Mouse (Mus musculus) limb, embryonic 12.5 days (tissue): Measurements from ENCODE around the gene Cmtm8. TPM values are rescaled to one million over a fixed set of nuclear protein-coding genes. Genes with fewer than 3 reads are reported as not detected.

ENCODE experiments used
- ATAC-seq: fragments of 200-750 bp; cut with Nextera tagmentation; 2 replicates; pipeline ENCODE4 v1.8.0; 2017; ENCODE audit warnings: low read depth, moderate TSS enrichment; ENCODE audit not compliant: insufficient number of reproducible peaks, insufficient read depth, low FRiP score, low TSS enrichment
- H3K27ac ChIP-seq: fragments of 300-500 bp; sonication (generic); 2 replicates; pipeline ENCODE4 v1.5.1; 2016; ENCODE audit warnings: mild to moderate bottlenecking, moderate library complexity
- H3K27me3 ChIP-seq: fragments of 300-500 bp; sonication (generic); 2 replicates; pipeline ENCODE4 v1.6.1; 2016; ENCODE audit warnings: mild to moderate bottlenecking, moderate library complexity
- H3K36me3 ChIP-seq: fragments of 300-500 bp; sonication (generic); 2 replicates; pipeline ENCODE4 v1.6.1; 2016; ENCODE audit warnings: mild to moderate bottlenecking, moderate library complexity
- H3K4me1 ChIP-seq: fragments of 300-500 bp; sonication (generic); replicated peaks from 2 replicates; pipeline ENCODE4 v1.6.1; 2016
- H3K4me2 ChIP-seq: fragments of 300-500 bp; sonication (generic); 2 replicates; pipeline ENCODE4 v1.6.1; 2016; ENCODE audit warnings: mild to moderate bottlenecking, moderate library complexity
- H3K4me3 ChIP-seq: fragments of 300-500 bp; sonication (generic); replicated peaks from 2 replicates; pipeline ENCODE4 v1.5.1; 2016; ENCODE audit warnings: mild to moderate bottlenecking
- H3K9ac ChIP-seq: fragments of 300-500 bp; sonication (generic); replicated peaks from 2 replicates; pipeline ENCODE4 v1.6.1; 2016; ENCODE audit warnings: mild to moderate bottlenecking, moderate library complexity
- H3K9me3 ChIP-seq: fragments of 300-500 bp; sonication (generic); 2 replicates; pipeline ENCODE4 v1.6.1; 2016; ENCODE audit warnings: mild to moderate bottlenecking, moderate library complexity
- WGBS: fragments of 180-500 bp; shearing (Covaris S2); methylation state at CpG from one replicate; pipeline ENCODE4 v1.1.7; 2016; 5-methylcytosine and 5-hydroxymethylcytosine counted together
- polyA plus RNA-seq: library from polyadenylated mRNA; unstranded; fragments of >200 nt; fragmentation: Nextera tagmentation; extraction: Ambion mirVana; gene quantifications from 2 replicates; pipeline ENCODE4 v1.2.1, GENCODE M21; 2016

The Cmtm8 gene
- polyA plus RNA-seq, 1 experiment from 2014 or later = 20.1 TPM

DNA sequence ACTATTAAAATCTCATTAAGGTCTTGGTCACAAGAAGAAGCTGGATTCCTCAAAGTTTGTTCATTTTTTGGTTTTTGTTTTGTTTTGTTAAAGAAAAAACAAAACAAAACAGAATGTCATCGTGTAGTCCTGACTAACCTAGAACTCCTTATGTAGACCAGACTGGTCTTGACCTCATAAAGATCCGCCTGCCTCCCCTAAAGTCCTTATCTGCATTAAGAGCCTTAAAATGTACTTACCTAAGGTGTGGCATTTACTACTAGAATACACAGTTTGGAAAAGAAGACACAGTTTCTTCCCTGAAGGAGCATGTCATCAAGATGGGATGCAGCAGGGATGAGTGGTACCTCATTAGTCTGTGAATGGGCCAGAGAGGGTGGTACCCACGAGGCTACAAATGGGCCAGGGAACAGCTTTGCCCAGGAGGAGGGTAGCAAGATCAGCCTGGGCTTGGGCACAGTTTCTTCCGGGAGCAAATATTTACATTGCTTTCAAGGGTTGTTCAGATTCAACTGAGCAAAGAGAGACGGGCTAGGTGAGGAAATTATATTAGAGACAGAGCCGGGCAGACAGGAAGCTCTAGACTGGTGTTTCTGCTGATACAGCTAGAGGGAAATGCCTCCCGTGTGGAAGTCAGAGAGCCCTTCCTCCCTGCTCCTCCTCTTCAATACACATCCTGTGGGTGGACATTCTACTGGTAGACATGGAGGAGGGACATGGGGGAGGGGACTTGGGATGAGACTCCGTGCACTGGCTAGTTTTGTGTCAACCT, 7.6 kb upstream of the Cmtm8 start:
- Histone ChIP-seq H3K9ac (no peak overlapping the region), H3K27me3 (no peaks in the 10 kb centered on the region; the same call in 1 of the 2 replicates)

GRCm38 (mm10) chr9:114843634-114844016, 331 bp downstream of the Cmtm8 start:
- Histone ChIP-seq H3K9ac (peak overlapping the region; percentile 66), H3K27ac (0 out of 2 replicates have a peak overlapping the region, but pooled peaks have one; percentile 50), H3K4me1 (peaks cover 18% of the 10 kb centered on the region), H3K36me3 (no peaks in the 10 kb centered on the region), H3K27me3 (peaks cover 21% of the 10 kb centered on the region; the same call in 1 of the 2 replicates), H3K9me3 (no peaks in the 10 kb centered on the region), H3K4me2 (peak overlapping the region; percentile 92), H3K4me3 (peak overlapping the region; percentile 70)
- 0% methylated on average over 35 of the region's 40 CpGs for WGBS
- ATAC-seq = 0 out of 2 replicates have a peak, but pooled peaks have one; percentile 33

More for the DNA sequence above, 7.6 kb upstream of the Cmtm8 start:
- 70% methylated on average over 8 of the region's 8 CpGs for WGBS
- H3K9me3 ChIP-seq = no peaks in the 10 kb centered on the region
- H3K36me3 ChIP-seq = no peaks in the 10 kb centered on the region
- H3K27ac ChIP-seq = no peak overlapping the region
- no peak for ATAC-seq
- no peak overlapping the region for H3K4me3 ChIP-seq
- peaks cover 11% of the 10 kb centered on the region for H3K4me1 ChIP-seq
- no peak overlapping the region for H3K4me2 ChIP-seq

DNA sequence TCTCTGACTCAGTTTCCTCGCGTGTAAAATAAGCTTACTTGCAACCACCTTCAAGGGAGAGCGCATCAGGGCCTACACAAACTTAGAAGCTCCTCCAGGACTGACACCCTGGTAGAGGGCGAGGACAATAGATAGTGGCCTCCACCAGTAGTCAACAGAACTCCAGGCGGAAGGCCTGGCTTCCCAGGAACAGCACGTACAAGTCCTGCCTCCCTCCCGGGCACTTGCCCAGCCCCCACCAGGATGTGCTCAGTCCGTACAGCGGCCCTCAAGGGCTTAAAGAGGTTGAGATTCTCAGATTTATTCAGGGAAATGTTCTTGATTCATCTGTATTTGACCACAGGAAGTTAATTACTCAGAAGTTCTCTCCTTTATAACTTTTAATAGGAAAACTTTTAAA, 1.1 kb downstream of the Cmtm8 start:
- no peak for ATAC-seq
- H3K9ac ChIP-seq = 0 out of 2 replicates have a peak overlapping the region, but pooled peaks have one; percentile 66
- no peaks in the 10 kb centered on the region for H3K9me3 ChIP-seq
- H3K27me3 ChIP-seq = peaks cover 21% of the 10 kb centered on the region; the same call in 1 of the 2 replicates
- H3K4me3 ChIP-seq = peak overlapping the region; percentile 70
- H3K4me2 ChIP-seq = peak overlapping the region; percentile 92
- H3K36me3 ChIP-seq = no peaks in the 10 kb centered on the region
- WGBS = 32% methylated on average over 9 of the region's 9 CpGs
- peaks cover 18% of the 10 kb centered on the region for H3K4me1 ChIP-seq
- no peak overlapping the region for H3K27ac ChIP-seq

DNA sequence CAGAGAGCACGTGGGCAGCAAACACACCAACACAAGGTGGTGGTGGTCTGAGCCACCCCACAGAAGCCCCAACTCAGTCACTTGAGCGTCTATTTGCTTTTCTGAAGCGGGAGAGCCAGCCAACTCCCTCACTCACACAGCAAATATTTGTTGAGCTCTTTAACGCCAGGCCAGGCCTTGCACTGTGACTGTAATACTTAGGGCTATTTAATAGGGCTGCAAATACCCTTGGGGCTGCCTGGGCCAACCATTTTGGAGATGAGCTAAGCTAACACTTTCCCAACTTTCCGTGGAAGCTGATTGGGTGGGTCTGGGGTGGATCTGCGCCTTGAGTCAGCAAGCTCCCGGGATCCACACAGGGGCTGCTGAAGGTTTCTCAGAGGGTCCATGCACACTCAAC, 1.7 kb downstream of the Cmtm8 start:
- Histone ChIP-seq H3K4me1 (peaks cover 18% of the 10 kb centered on the region), H3K27me3 (peaks cover 21% of the 10 kb centered on the region; the same call in 1 of the 2 replicates), H3K27ac (no peak overlapping the region; the same call in 1 of the 2 replicates), H3K36me3 (no peaks in the 10 kb centered on the region), H3K9ac (no peak overlapping the region), H3K4me3 (peak overlapping the region; percentile 70; the same call in 1 of the 2 replicates), H3K4me2 (peak overlapping the region; percentile 92), H3K9me3 (no peaks in the 10 kb centered on the region)
- WGBS = 73% methylated on average over 7 of the region's 7 CpGs
- ATAC-seq = no peak

- peaks cover 18% of the 10 kb centered on the region for H3K4me1 ChIP-seq
- H3K36me3 ChIP-seq = no peaks in the 10 kb centered on the region
- 64% methylated on average over 5 of the region's 5 CpGs for WGBS
- H3K9ac ChIP-seq = no peak overlapping the region
- no peak overlapping the region for H3K4me2 ChIP-seq
- H3K27ac ChIP-seq = no peak overlapping the region
- no peaks in the 10 kb centered on the region for H3K9me3 ChIP-seq
- H3K27me3 ChIP-seq = peaks cover 16% of the 10 kb centered on the region; the same call in 1 of the 2 replicates
- H3K4me3 ChIP-seq = no peak overlapping the region
- no peak for ATAC-seq
Measured at GRCm38 (mm10) chr9:114838870-114839269, 5.1 kb downstream of the Cmtm8 start.

DNA sequence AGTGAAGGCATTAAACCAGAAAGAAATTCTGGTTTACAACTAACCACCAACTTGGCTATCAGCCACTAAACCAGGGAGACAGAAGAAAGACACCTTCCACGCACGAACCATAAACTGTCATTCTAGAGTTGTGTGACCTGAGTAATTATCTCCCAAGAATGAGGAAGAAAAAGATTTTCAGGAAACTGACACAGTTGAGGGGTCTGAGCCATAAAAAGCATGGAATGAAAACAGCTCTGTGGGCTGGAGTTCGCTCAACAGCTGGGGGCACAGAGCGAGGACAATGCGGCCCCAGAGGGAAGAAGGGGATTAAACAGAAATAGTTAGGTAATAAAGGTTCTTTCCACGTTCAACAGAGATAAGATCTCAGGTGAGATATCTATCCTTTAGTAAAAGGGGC, 12.4 kb downstream of the Cmtm8 start:
- 46% methylated on average over 6 of the region's 6 CpGs for WGBS
- H3K27me3 ChIP-seq = no peaks in the 10 kb centered on the region
- H3K9ac ChIP-seq = no peak overlapping the region
- H3K27ac ChIP-seq = no peak overlapping the region
- H3K9me3 ChIP-seq = no peaks in the 10 kb centered on the region
- no peak overlapping the region for H3K4me3 ChIP-seq
- H3K4me2 ChIP-seq = no peak overlapping the region
- ATAC-seq = no peak
- no peaks in the 10 kb centered on the region for H3K36me3 ChIP-seq
- H3K4me1 ChIP-seq = peaks cover 6% of the 10 kb centered on the region; the same call in 1 of the 2 replicates

DNA sequence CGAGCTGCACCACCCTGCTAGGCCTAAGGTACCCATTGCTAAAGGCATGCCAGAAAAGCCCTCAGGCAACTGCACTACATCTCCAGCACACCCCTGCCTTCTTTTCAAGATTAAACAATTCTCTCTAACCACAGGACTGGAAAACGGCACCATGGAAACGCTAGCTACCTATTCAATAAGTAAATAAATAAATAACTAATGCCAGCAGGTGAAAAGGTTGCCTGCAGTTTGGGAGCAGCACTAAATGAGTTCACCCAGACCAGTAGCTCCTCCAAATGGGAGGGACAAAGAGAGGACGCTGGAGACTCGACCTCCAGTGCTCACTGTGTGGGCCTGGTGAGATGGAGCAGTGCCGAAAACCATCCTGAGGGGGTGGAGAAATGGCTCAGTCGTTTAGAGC, 13.6 kb downstream of the Cmtm8 start:
- H3K4me2 ChIP-seq = no peak overlapping the region
- no peak for ATAC-seq
- 55% methylated on average over 7 of the region's 7 CpGs for WGBS

DNA sequence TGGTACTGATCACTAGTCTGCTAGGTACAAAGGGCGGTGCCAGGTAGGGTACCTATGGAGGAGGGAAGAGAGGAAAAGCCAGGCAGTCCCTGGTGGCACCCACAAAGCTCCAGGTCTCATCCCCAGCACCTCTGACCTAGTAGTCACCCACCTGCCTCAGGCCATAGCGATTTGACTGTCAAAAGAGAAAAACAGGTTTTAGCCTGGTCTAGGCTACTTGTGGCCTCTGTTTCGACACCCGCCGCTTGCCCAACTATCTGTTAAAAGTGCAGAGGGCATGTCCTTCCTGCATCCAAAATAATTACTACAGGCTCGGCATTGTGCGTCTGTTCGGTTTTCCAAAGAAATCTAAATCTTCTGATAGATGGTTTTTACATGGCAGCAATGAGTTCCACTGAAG, 14.3 kb downstream of the Cmtm8 start:
- Histone ChIP-seq H3K27me3 (no peaks in the 10 kb centered on the region), H3K36me3 (no peaks in the 10 kb centered on the region), H3K9me3 (no peaks in the 10 kb centered on the region), H3K4me2 (no peak overlapping the region), H3K4me1 (peaks cover 6% of the 10 kb centered on the region; the same call in 1 of the 2 replicates), H3K4me3 (no peak overlapping the region), H3K27ac (no peak overlapping the region), H3K9ac (no peak overlapping the region)
- ATAC-seq = no peak
- WGBS = 84% methylated on average over 8 of the region's 8 CpGs

More for the DNA sequence above, 13.6 kb downstream of the Cmtm8 start:
- Histone ChIP-seq H3K9me3 (no peaks in the 10 kb centered on the region), H3K9ac (no peak overlapping the region), H3K36me3 (no peaks in the 10 kb centered on the region), H3K27me3 (no peaks in the 10 kb centered on the region), H3K4me3 (no peak overlapping the region), H3K4me1 (peaks cover 6% of the 10 kb centered on the region; the same call in 1 of the 2 replicates), H3K27ac (no peak overlapping the region)

DNA sequence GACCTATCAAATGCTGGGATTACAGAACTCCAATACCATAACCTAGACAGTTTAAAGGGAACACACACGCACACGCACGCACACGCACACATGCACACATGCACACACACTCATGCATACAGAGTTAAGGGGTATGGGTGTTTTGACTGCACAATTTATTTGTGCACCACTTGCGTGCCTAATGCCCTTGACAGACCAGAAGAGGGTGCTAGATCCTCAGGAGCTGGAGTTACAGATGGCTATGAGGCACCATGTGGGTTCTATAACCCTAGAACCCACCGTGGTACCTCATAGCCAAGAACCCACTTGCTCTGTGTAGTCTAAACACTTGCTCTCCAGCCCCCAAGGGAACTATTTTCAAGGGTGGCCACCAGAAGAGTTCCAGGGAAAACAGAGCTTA, 15.6 kb downstream of the Cmtm8 start:
- ATAC-seq = no peak
- H3K27ac ChIP-seq = no peak overlapping the region
- H3K9ac ChIP-seq = no peak overlapping the region
- no peaks in the 10 kb centered on the region for H3K27me3 ChIP-seq
- no peaks in the 10 kb centered on the region for H3K36me3 ChIP-seq
- H3K4me1 ChIP-seq = peaks cover 6% of the 10 kb centered on the region; the same call in 1 of the 2 replicates
- 95% methylated on average over 6 of the region's 6 CpGs for WGBS
- no peak overlapping the region for H3K4me3 ChIP-seq
- no peaks in the 10 kb centered on the region for H3K9me3 ChIP-seq
- no peak overlapping the region for H3K4me2 ChIP-seq

- no peaks in the 10 kb centered on the region for H3K36me3 ChIP-seq
- no peak overlapping the region for H3K4me3 ChIP-seq
- ATAC-seq = no peak
- H3K9me3 ChIP-seq = no peaks in the 10 kb centered on the region
- peaks cover 6% of the 10 kb centered on the region; the same call in 1 of the 2 replicates for H3K4me1 ChIP-seq
- no peak overlapping the region for H3K27ac ChIP-seq
- no peak overlapping the region for H3K9ac ChIP-seq
- 61% methylated on average over 1 of the region's 1 CpGs for WGBS
- no peaks in the 10 kb centered on the region for H3K27me3 ChIP-seq
- H3K4me2 ChIP-seq = no peak overlapping the region
Measured at GRCm38 (mm10) chr9:114827242-114827852, 16.6 kb downstream of the Cmtm8 start.

- ATAC-seq = no peak
- Histone ChIP-seq H3K4me2 (no peak overlapping the region), H3K27me3 (no peaks in the 10 kb centered on the region), H3K27ac (no peak overlapping the region), H3K9me3 (no peaks in the 10 kb centered on the region), H3K9ac (no peak overlapping the region), H3K36me3 (no peaks in the 10 kb centered on the region), H3K4me3 (no peak overlapping the region), H3K4me1 (no peaks in the 10 kb centered on the region)
- 94% methylated on average over 7 of the region's 7 CpGs for WGBS
Measured at GRCm38 (mm10) chr9:114824166-114824565, 19.8 kb downstream of the Cmtm8 start.
